Mouse (Mus musculus): Measurements from ENCODE around the gene Dock3. TPM values are rescaled to one million over a fixed set of nuclear protein-coding genes. Genes with fewer than 3 reads are reported as not detected.
A peak's percentile ranks its signal among the peaks of the same experiment; 100 is the strongest.

Gene Dock3
- polyA plus RNA-seq, 1 experiment from 2014 or later, result 0.93 TPM

- Histone ChIP-seq H3K27me3 (ENCODE audit: control insufficient read depth, insufficient read depth, low read length) (no peaks in the 10 kb centered on the region), H3K9ac (ENCODE audit: low read length) (no peak overlapping the region), H3K4me1 (replicated peaks; ENCODE audit: control insufficient read depth, insufficient read depth) (no peaks in the 10 kb centered on the region), H3K9me3 (ENCODE audit: control insufficient read depth, low read length) (no peaks in the 10 kb centered on the region), H3K4me3 (ENCODE audit: low read depth, low read length) (no peak overlapping the region), H3K36me3 (ENCODE audit: control insufficient read depth, insufficient read depth, low read length) (no peaks in the 10 kb centered on the region), H3K4me2 (replicated peaks; ENCODE audit: low read depth) (no peak overlapping the region), H3K27ac (replicated peaks) (no peak overlapping the region)
- TF ChIP-seq CTCF (IDR thresholded peaks at IDR 0.05; ENCODE audit: low read depth) (no peak), EP300 (optimal IDR thresholded peaks at IDR 0.05) (no peak)
- DNase-seq (ENCODE audit: low spot score) (peak; percentile 27), ATAC-seq (ENCODE audit: low FRiP score, low TSS enrichment) (peak; percentile 81)
- WGBS, result 21% methylated on average over 5 of the region's 5 CpGs
These were observed 323.0 kb downstream of the Dock3 start for GRCm38 (mm10) chr9:106908715-106909114.

- H3K4me2 ChIP-seq (replicated peaks; ENCODE audit: low read depth), result no peak overlapping the region
- TF ChIP-seq CTCF (IDR thresholded peaks at IDR 0.05; ENCODE audit: low read depth) (no peak), EP300 (optimal IDR thresholded peaks at IDR 0.05) (no peak)
- no peaks in the 10 kb centered on the region for H3K4me1 ChIP-seq (replicated peaks; ENCODE audit: control insufficient read depth, insufficient read depth)
- H3K4me3 ChIP-seq (ENCODE audit: low read depth, low read length), result no peak overlapping the region
- H3K27me3 ChIP-seq (ENCODE audit: control insufficient read depth, insufficient read depth, low read length), result no peaks in the 10 kb centered on the region
- DNase-seq (ENCODE audit: low spot score) (no peak), ATAC-seq (ENCODE audit: low FRiP score, low TSS enrichment) (no peak)
- H3K36me3 ChIP-seq (ENCODE audit: control insufficient read depth, insufficient read depth, low read length), result no peaks in the 10 kb centered on the region
- 60% methylated on average over 3 of the region's 3 CpGs for WGBS
- H3K27ac ChIP-seq (replicated peaks), result no peak overlapping the region
- H3K9me3 ChIP-seq (ENCODE audit: control insufficient read depth, low read length), result no peaks in the 10 kb centered on the region
- H3K9ac ChIP-seq (ENCODE audit: low read length), result no peak overlapping the region
These were observed 323.5 kb downstream of the Dock3 start for GRCm38 (mm10) chr9:106908174-106908573.

GRCm38 (mm10) chr9:106906597-106906996 lies 325.1 kb downstream of the Dock3 start:
- Histone ChIP-seq H3K9ac (ENCODE audit: low read length) (no peak overlapping the region), H3K4me2 (replicated peaks; ENCODE audit: low read depth) (no peak overlapping the region), H3K4me1 (replicated peaks; ENCODE audit: control insufficient read depth, insufficient read depth) (no peaks in the 10 kb centered on the region), H3K27me3 (ENCODE audit: control insufficient read depth, insufficient read depth, low read length) (no peaks in the 10 kb centered on the region), H3K27ac (replicated peaks) (no peak overlapping the region), H3K36me3 (ENCODE audit: control insufficient read depth, insufficient read depth, low read length) (no peaks in the 10 kb centered on the region), H3K4me3 (ENCODE audit: low read depth, low read length) (no peak overlapping the region), H3K9me3 (ENCODE audit: control insufficient read depth, low read length) (no peaks in the 10 kb centered on the region)
- no peak for DNase-seq (ENCODE audit: low spot score)
- 86% methylated on average over 8 of the region's 8 CpGs for WGBS
- TF ChIP-seq CTCF (IDR thresholded peaks at IDR 0.05; ENCODE audit: low read depth), result no peak
- TF ChIP-seq EP300 (optimal IDR thresholded peaks at IDR 0.05), result no peak
- no peak for ATAC-seq (ENCODE audit: low FRiP score, low TSS enrichment)

GRCm38 (mm10) chr9:106903791-106904134 lies 327.9 kb downstream of the Dock3 start:
- DNase-seq (ENCODE audit: low spot score) (peak; percentile 45), ATAC-seq (ENCODE audit: low FRiP score, low TSS enrichment) (0 out of 2 replicates have a peak, but pooled peaks have one; percentile 49)
- 9% methylated on average over 1 of the region's 1 CpGs for WGBS
- no peak overlapping the region for H3K4me2 ChIP-seq (replicated peaks; ENCODE audit: low read depth)
- no peaks in the 10 kb centered on the region for H3K36me3 ChIP-seq (ENCODE audit: control insufficient read depth, insufficient read depth, low read length)
- H3K4me1 ChIP-seq (replicated peaks; ENCODE audit: control insufficient read depth, insufficient read depth), result no peaks in the 10 kb centered on the region
- no peaks in the 10 kb centered on the region for H3K27me3 ChIP-seq (ENCODE audit: control insufficient read depth, insufficient read depth, low read length)
- no peaks in the 10 kb centered on the region for H3K9me3 ChIP-seq (ENCODE audit: control insufficient read depth, low read length)
- H3K9ac ChIP-seq (ENCODE audit: low read length), result no peak overlapping the region
- H3K27ac ChIP-seq (replicated peaks), result no peak overlapping the region
- no peak overlapping the region for H3K4me3 ChIP-seq (ENCODE audit: low read depth, low read length)
- TF ChIP-seq CTCF (IDR thresholded peaks at IDR 0.05; ENCODE audit: low read depth) (peak; percentile 86), EP300 (optimal IDR thresholded peaks at IDR 0.05) (no peak)

- DNase-seq (ENCODE audit: low spot score) (no peak), ATAC-seq (ENCODE audit: low FRiP score, low TSS enrichment) (no peak)
- no peak overlapping the region for H3K9ac ChIP-seq (ENCODE audit: low read length)
- H3K9me3 ChIP-seq (ENCODE audit: control insufficient read depth, low read length), result no peaks in the 10 kb centered on the region
- H3K4me3 ChIP-seq (ENCODE audit: low read depth, low read length), result no peak overlapping the region
- TF ChIP-seq EP300 (optimal IDR thresholded peaks at IDR 0.05) (no peak), CTCF (IDR thresholded peaks at IDR 0.05; ENCODE audit: low read depth) (no peak)
- no peaks in the 10 kb centered on the region for H3K4me1 ChIP-seq (replicated peaks; ENCODE audit: control insufficient read depth, insufficient read depth)
- H3K27ac ChIP-seq (replicated peaks), result no peak overlapping the region
- H3K36me3 ChIP-seq (ENCODE audit: control insufficient read depth, insufficient read depth, low read length), result no peaks in the 10 kb centered on the region
- H3K27me3 ChIP-seq (ENCODE audit: control insufficient read depth, insufficient read depth, low read length), result no peaks in the 10 kb centered on the region
- WGBS, result 56% methylated on average over 4 of the region's 4 CpGs
- no peak overlapping the region for H3K4me2 ChIP-seq (replicated peaks; ENCODE audit: low read depth)
These were observed 328.5 kb downstream of the Dock3 start for GRCm38 (mm10) chr9:106903099-106903790.

GRCm38 (mm10) chr9:106901596-106901995 lies 330.1 kb downstream of the Dock3 start:
- WGBS, result 85% methylated on average over 7 of the region's 7 CpGs
- no peak overlapping the region for H3K4me3 ChIP-seq (ENCODE audit: low read depth, low read length)
- TF ChIP-seq EP300 (optimal IDR thresholded peaks at IDR 0.05), result no peak
- TF ChIP-seq CTCF (IDR thresholded peaks at IDR 0.05; ENCODE audit: low read depth), result no peak
- DNase-seq (ENCODE audit: low spot score), result no peak
- no peaks in the 10 kb centered on the region for H3K9me3 ChIP-seq (ENCODE audit: control insufficient read depth, low read length)
- H3K9ac ChIP-seq (ENCODE audit: low read length), result no peak overlapping the region
- no peak for ATAC-seq (ENCODE audit: low FRiP score, low TSS enrichment)
- no peaks in the 10 kb centered on the region for H3K27me3 ChIP-seq (ENCODE audit: control insufficient read depth, insufficient read depth, low read length)
- no peak overlapping the region for H3K27ac ChIP-seq (replicated peaks)
- H3K4me1 ChIP-seq (replicated peaks; ENCODE audit: control insufficient read depth, insufficient read depth), result no peaks in the 10 kb centered on the region
- H3K4me2 ChIP-seq (replicated peaks; ENCODE audit: low read depth), result no peak overlapping the region
- H3K36me3 ChIP-seq (ENCODE audit: control insufficient read depth, insufficient read depth, low read length), result no peaks in the 10 kb centered on the region
